Mouse (Mus musculus): ENCODE data around the gene Nr1d1.

DNA sequence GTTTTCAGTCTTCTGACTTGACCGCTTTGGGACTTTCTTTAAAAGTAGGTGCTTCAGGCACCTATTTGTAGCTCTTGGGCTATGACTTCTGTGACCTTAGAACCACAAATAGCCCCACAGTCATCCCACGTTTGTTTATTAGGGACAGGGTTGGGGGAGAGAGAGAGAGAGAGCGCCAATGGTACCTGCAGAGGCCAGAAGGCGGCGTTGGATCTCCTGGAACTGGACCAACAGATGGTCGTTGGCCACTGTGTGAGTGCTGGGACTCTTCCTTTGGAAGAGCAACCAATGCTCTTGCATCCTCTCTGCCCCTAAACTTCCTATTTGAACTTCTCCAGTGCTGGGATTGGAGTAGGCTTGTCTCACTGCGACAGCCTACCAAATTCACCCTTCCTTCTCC is 12.1 kb upstream of the Nr1d1 start:
- TF ChIP-seq EP300 (IDR thresholded peaks at IDR 0.05) (no peak), CTCF (IDR thresholded peaks at IDR 0.05) (no peak)
